Mouse (Mus musculus): ENCODE results near the gene Gm8281. TPM values are rescaled to one million over a fixed set of nuclear protein-coding genes. Genes with fewer than 3 reads are reported as not detected.

The Gm8281 gene
- polyA plus RNA-seq (2015; fragmentation: Illumina TruSeq; extraction: RNeasy Lipid Tissue Mini Kit (QIAGEN cat#74804); ENCODE audit: low read depth, low replicate concordance) = 2.6 TPM

GRCm38 (mm10) chr14:5070611-5071490, at the start of gene Gm8281:
Gene Gm8281, plus strand, starts transcription at chr14:5071040.

GRCm38 (mm10) chr14:5050329-5050728, 20.5 kb upstream of the Gm8281 start, which contains the start of gene 4930555G01Rik:
Gene 4930555G01Rik, plus strand, starts transcription at chr14:5050629.

GRCm38 (mm10) chr14:5131219-5131618, 60.4 kb downstream of the Gm8281 start, which contains the start of gene Gm8279:
Gene Gm8279, plus strand, starts transcription at chr14:5131519.

Other genes starting within 250 kb of the Gm8281 start
- not detected for gene Gm3269, start 232.9 kb upstream of the Gm8281 start, polyA plus RNA-seq (2015; fragmentation: Illumina TruSeq; extraction: RNeasy Lipid Tissue Mini Kit (QIAGEN cat#74804); ENCODE audit: low read depth, low replicate concordance)
- not detected for gene Gm3264, start 215.5 kb upstream of the Gm8281 start, polyA plus RNA-seq (2015; fragmentation: Illumina TruSeq; extraction: RNeasy Lipid Tissue Mini Kit (QIAGEN cat#74804); ENCODE audit: low read depth, low replicate concordance)
- 0.31 TPM for gene Gm3278, start 178.6 kb upstream of the Gm8281 start, polyA plus RNA-seq (2015; fragmentation: Illumina TruSeq; extraction: RNeasy Lipid Tissue Mini Kit (QIAGEN cat#74804); ENCODE audit: low read depth, low replicate concordance)
- gene Gm8297, start 87.1 kb upstream of the Gm8281 start, polyA plus RNA-seq (2015; fragmentation: Illumina TruSeq; extraction: RNeasy Lipid Tissue Mini Kit (QIAGEN cat#74804); ENCODE audit: low read depth, low replicate concordance) = not detected
- not detected for gene Gm3298, start 55.1 kb upstream of the Gm8281 start, polyA plus RNA-seq (2015; fragmentation: Illumina TruSeq; extraction: RNeasy Lipid Tissue Mini Kit (QIAGEN cat#74804); ENCODE audit: low read depth, low replicate concordance)
- gene 4930555G01Rik, start 20.4 kb upstream of the Gm8281 start, polyA plus RNA-seq (2015; fragmentation: Illumina TruSeq; extraction: RNeasy Lipid Tissue Mini Kit (QIAGEN cat#74804); ENCODE audit: low read depth, low replicate concordance) = not detected
- not detected for gene Gm8279, start 60.5 kb downstream of the Gm8281 start, polyA plus RNA-seq (2015; fragmentation: Illumina TruSeq; extraction: RNeasy Lipid Tissue Mini Kit (QIAGEN cat#74804); ENCODE audit: low read depth, low replicate concordance)
- not detected for gene Gm3317, start 93.5 kb downstream of the Gm8281 start, polyA plus RNA-seq (2015; fragmentation: Illumina TruSeq; extraction: RNeasy Lipid Tissue Mini Kit (QIAGEN cat#74804); ENCODE audit: low read depth, low replicate concordance)
- gene Gm8271, start 114.8 kb downstream of the Gm8281 start, polyA plus RNA-seq (2015; fragmentation: Illumina TruSeq; extraction: RNeasy Lipid Tissue Mini Kit (QIAGEN cat#74804); ENCODE audit: low read depth, low replicate concordance) = not detected
- gene Gm3526, start 189.5 kb downstream of the Gm8281 start, polyA plus RNA-seq (2015; fragmentation: Illumina TruSeq; extraction: RNeasy Lipid Tissue Mini Kit (QIAGEN cat#74804); ENCODE audit: low read depth, low replicate concordance) = not detected